Mouse (Mus musculus): ENCODE results near the gene Tacc3. TPM values are rescaled to one million over a fixed set of nuclear protein-coding genes. Genes with fewer than 3 reads are reported as not detected.
A peak's percentile ranks its signal among the peaks of the same experiment; 100 is the strongest.

The Tacc3 gene
- 24.9 to 30.8 TPM (median 27.7 TPM) in 3 replicates for total RNA-seq (2017)

DNA sequence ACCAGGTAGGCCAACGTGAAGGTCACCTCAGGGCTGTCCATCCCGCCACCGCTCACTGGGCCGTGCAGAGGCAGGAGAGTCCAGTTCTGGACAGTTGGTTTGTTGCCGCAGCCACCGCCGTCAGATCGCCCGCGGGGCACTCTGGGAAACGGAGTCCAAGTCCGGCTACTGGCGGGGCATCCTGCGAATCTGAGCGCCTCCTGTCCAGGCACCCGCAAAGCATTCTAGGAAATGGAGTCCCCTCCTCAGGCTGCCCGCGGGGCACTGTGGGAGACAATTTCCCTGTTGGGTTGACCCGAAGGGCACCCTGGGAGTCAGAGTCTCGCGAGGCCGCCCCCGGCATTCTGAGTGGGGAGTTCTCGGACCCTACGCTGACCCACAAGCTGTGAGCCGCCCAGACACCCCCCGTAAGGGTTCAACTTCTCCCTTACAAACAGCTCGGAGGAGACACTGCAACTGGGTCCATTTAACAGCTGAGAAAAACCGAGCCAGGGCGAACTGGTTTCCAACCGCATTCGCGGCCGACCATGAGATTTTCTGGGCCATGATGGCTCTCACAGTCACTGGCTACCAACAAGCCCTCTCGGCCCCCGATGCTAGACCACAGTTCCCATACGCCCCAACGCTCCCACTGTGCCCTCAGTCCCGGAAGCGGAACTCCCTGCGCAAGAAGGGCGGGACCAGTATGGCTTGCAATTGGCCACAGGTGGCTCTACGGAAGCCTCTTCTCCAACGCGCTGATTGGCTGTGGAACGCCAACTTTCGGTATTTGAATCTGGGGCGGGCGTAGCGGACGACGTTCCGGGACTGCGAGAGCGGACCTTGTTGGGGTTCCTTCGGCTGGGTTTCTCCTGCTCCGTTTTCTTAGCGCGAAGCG is at the start of gene Tacc3, which contains the start of gene Tmem129:
Tacc3 (plus strand) TSS at position 342 of the 877 bp plus-strand sequence.
Tmem129 (minus strand) TSS at position 630 of the 877 bp plus-strand sequence.
- ATAC-seq (replicated peaks; ENCODE audit: insufficient number of reproducible peaks, low FRiP score, low TSS enrichment, poor library complexity, severe bottlenecking): peak; percentile 90

DNA sequence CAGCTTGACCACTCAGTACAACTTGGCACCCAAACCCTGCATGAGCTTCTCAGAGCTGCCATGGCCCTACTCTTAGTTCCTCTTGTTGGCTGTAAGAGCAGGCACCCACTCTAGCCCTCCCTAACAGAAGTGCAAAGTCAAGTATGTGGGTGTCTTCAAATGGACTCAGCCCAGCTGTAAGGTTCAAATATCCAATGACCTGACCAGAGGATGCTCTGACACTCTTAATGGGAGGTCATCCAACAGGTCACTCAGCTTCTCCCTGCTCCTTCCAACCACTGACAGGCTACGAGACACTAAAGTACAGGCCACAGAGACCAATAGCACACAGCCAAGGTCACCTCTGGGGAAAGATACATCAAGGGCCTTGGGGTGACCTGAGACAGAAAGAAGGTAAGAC is 48.7 kb upstream of the Tacc3 start:
- ATAC-seq (replicated peaks; ENCODE audit: insufficient number of reproducible peaks, low FRiP score, low TSS enrichment, poor library complexity, severe bottlenecking): no peak

DNA sequence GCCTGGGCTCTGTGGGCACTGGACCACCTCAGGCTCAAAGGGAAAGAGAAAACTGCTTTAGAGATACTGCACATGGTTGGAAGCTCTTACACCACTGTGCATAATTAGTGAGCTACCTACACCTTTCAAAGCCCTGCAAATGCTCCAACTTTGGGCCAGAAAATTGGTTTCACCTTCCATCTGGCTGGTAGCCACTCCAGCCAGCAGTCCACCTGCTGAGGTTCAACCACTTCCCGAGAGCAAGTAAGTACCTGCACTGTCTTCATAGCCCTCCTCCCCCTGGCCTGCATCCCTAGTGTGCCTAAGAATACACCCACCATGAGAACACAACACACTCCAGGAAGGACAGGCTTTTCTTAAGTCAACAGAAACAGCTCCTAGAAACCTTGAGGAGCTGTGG is 46.1 kb upstream of the Tacc3 start:
- ATAC-seq (replicated peaks; ENCODE audit: insufficient number of reproducible peaks, low FRiP score, low TSS enrichment, poor library complexity, severe bottlenecking): no peak

DNA sequence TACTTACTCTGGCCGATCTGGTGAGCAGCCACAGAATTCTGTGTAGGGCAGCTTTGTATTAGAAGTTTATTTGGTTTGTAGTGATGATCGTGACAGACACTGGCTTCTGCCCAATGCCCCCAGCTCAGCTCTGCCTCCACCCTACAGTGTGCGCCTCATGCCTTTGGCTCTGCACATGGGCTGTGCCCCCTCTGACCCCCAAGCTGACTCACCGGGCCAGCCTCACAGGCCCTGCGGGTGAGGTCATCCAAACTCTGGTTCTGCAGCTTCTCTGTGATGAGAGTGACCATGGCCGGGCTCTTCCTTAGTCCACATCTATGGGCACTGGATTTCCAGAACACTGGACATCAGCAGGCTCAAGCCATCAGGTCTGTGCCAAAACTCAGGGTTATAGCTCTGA is 43.5 kb upstream of the Tacc3 start:
- 0 out of 2 replicates have a peak, but pooled peaks have one; percentile 9 for ATAC-seq (replicated peaks; ENCODE audit: insufficient number of reproducible peaks, low FRiP score, low TSS enrichment, poor library complexity, severe bottlenecking)

DNA sequence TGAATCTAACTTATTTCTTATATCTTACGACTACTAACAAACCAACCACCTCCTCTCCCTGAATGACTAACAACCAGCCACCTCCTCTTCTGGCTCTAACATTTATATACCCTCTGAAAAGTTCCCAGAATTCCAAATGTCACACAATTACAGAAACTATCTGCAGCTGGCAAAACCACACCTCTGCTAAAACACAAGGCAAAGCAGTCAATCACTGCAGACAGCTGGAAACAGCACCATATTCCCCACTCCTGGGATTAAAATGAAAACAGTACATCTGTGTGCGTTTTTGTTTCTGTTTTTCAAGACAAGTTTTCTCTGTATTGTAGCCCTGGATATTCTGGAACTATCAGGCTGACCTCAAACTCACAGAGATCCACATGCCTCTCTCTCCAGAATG is 35.3 kb upstream of the Tacc3 start:
- ATAC-seq (replicated peaks; ENCODE audit: insufficient number of reproducible peaks, low FRiP score, low TSS enrichment, poor library complexity, severe bottlenecking): no peak

DNA sequence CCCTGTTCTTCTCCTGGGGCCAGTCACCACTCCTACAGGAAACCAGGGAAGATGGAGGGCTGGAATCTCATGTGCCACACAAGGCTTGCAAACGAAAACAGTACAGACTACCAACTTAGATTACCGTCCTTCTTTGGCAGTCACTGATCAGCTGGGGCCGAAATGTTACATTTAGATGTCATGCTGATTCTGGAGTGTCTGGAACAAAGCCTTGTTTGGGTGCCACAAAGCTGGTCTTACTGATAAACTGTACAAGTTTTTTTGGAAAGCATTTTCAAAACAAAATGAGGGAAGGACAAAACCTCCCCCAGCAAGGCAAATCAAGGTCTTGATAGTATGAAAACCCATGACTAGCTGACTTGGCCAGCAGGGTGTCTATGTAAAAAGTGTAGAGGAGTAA is 34.2 kb upstream of the Tacc3 start:
- ATAC-seq (replicated peaks; ENCODE audit: insufficient number of reproducible peaks, low FRiP score, low TSS enrichment, poor library complexity, severe bottlenecking): no peak

DNA sequence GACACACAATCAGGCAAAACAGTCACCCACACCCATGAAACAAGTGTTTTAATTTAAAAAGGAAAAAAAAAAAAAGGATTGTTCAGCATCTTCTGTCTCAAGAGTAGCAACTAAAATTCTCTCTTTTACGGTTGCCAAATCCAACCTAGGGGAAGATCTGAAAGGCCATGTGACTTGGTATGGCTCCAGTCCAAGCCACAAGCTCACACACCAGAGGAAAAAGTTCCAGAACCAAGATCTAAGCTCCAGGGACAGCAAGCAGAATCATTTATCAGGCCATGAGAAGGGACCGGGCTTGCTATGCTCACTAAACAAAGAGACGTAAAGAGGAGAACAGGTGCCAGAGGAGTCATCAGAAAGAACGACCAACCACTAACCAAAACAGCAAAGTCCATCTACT is 30.0 kb upstream of the Tacc3 start:
- ATAC-seq (replicated peaks; ENCODE audit: insufficient number of reproducible peaks, low FRiP score, low TSS enrichment, poor library complexity, severe bottlenecking): no peak

DNA sequence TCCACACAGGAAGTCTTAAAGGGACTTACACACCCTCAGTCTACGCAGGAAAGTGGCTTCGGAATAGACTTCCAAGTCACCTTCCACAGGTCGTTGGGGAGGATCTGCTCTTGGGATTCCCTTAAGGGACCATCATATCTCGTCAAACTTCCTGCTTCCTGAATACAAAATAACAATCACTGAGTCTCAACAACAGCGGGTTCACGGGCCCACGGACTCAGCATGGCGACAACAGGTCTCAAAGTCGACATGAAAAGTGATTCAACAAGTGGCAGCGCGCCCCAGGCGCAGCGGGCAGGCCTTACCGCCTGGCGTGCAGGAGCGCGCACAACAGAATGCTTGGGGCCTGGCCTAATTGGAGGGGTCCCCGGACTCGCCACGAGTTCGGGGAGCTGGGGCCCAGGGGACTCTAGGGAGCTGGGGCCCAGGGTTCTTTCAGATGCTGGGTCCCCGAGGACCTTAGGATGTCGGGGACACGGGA is 29.1 kb upstream of the Tacc3 start:
- no peak; the same call in 1 of the 2 replicates for ATAC-seq (replicated peaks; ENCODE audit: insufficient number of reproducible peaks, low FRiP score, low TSS enrichment, poor library complexity, severe bottlenecking)

DNA sequence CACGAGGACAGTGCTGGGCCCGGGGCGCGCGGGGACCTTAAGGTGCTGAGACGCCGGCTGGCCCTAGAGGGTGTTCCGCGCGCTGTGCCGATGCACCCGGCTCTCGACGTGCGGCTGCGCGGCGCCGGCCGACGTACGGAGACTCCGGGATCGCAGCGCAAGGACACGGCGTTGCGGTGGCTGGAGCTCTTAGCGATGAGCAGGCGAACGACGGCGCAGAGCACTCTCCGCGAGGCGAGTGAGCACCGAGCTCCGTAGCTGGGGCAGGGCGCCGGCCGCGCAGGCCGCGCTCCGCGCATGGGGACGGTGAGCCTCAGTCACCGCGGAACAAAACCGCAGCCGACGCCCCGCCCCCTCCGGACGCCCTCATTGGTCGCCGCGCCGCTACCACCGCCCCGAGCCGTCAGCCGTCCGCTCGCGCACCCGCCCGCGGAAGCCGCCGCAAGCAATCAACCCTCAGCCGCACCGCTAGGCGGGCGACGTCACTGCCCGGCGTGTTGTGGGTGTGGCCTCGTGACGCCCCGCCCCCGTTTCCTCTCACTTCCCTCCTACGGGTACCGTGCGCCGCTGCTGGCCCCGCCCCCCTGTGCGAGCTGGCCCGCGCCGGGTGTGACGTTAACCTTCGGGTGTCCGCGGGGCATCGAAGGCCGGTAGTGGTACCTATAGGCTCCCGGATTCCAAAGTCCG is 28.5 kb upstream of the Tacc3 start, which contains the start of the genes Fam53a and Gm9903:
Fam53a (minus strand) TSS at position 335 of the 687 bp plus-strand sequence.
Gm9903 (plus strand) TSS at position 625 of the 687 bp plus-strand sequence.
- ATAC-seq (replicated peaks; ENCODE audit: insufficient number of reproducible peaks, low FRiP score, low TSS enrichment, poor library complexity, severe bottlenecking): peak; percentile 92

DNA sequence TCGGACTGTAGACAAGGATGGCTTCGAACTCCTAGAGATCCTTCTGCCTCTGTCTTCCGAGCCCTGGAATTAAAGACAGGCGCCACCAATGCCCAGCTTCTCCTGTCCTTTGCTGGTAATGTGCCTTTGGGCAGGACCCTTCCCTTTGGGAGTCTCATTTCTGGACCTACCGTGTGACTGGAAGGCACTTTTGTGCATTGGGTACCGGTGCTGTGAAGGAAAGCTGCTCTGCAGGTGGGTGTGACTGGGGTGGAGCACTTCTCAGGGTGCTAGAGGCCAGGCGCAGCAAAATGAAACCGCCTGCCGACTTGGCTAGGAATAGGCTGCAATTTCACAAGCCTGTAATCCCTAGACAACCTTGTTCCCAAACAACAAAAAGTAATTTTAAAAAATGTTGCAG is 27.9 kb upstream of the Tacc3 start:
- peak; percentile 5; the same call in 1 of the 2 replicates for ATAC-seq (replicated peaks; ENCODE audit: insufficient number of reproducible peaks, low FRiP score, low TSS enrichment, poor library complexity, severe bottlenecking)

DNA sequence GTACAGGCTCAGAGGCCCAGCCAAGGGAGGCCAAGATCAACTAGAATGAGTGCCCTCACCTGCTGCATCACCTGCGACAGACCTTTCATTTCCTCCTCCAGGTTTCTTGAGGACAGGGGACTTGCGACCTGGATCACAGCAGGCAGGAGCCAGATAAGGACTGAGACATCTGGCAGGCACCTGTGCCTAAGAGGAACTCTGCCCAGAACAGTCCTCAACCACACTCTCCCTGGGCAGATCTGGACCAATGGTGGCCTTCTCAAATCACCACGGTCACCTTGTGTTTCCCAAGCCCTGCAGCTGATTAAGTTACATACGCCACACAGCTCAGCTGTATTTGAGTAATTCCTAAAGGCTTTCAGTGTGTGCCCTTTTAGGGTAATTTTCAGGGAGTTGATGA is 27.3 kb upstream of the Tacc3 start:
- no peak for ATAC-seq (replicated peaks; ENCODE audit: insufficient number of reproducible peaks, low FRiP score, low TSS enrichment, poor library complexity, severe bottlenecking)

DNA sequence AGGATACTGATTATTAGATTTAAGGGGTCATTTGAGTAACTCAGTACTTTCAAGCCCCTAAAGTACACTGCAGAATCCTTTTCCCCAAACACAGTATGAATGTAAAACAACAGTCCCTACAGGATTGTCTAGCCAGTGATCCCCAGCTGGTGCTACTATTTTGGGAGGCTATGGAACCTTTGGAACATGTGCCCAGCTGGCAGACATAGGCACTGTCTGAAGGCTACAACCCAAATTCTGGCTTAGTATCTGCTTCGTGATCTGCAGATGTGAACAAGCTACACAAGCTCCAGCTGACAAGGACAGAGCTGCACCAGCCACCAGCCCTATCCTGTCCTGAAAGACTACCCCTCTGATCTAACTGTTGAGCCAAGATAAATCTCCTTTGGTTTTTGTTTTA is 25.4 kb upstream of the Tacc3 start:
- no peak for ATAC-seq (replicated peaks; ENCODE audit: insufficient number of reproducible peaks, low FRiP score, low TSS enrichment, poor library complexity, severe bottlenecking)

DNA sequence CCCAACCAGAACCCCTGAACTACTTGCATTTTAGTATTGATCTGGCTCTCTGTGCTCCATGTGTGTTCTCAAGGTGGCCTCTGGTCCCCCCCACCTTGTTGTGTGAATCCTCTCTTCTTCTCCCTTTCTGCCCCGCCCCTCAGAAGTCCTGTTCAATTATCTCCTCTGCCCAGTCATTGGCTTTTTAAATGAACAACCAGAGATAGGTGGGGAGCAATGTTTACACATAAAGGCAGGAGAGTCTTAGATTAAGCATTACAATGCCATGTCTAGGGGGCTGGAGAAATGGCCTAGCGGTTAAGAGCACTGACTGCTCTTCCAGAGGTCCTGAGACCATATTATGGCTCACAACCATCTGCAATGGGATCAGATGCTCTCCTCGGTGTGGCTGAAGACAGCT is 22.6 kb upstream of the Tacc3 start:
- ATAC-seq (replicated peaks; ENCODE audit: insufficient number of reproducible peaks, low FRiP score, low TSS enrichment, poor library complexity, severe bottlenecking): no peak

DNA sequence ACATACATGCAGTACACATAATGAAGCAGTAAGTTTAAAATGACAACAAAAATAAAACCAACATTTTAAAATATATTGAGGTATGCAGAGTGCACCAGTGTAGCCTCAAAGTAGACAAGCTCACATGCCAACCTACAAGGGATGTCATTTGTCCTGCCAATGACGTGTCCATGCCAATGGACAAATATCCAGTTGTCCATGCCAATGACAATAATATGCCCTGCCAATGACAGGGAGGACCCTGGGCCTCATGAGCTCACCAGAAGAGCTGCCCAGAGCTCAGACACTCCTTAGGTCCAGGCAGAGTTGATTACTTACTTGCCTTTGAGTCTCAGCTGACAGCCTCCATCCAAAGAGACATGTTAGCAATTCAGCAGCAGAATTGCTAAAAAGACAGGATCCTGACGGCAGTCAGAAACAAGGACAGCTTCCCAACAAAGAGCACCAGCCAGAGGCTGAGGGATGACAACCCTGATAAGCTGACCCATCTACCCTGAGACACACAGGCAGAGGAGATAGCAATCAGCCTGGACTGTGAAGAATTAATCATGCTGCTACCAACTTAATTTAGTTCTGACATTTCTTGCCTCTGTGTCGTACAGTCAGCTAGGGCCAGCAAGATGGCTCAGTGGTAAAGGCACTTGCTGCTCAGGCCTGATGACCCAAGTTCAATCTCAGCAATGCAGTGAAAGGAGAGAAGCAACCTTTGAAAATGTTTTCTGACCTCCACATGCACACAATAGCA is 20.1 kb upstream of the Tacc3 start:
- no peak for ATAC-seq (replicated peaks; ENCODE audit: insufficient number of reproducible peaks, low FRiP score, low TSS enrichment, poor library complexity, severe bottlenecking)

DNA sequence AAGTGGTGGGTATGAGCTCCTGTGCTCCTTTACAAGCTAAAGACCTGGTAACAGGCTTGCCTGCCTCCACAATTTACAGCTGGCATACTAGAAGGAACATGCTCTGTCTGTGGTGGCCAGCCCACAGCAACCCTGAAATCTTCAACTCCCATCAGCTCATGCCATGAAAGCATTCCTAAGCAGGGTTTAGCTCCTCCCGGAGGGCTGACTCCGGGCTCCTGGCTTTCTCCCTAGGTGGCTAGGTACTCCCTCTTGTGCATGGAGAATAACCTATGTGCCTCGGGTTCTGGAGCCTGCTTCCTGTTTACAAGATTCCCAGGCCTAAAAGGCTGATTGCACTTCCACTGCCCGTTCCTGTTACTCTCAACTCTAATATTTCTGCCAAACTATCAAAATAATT is 19.1 kb upstream of the Tacc3 start:
- ATAC-seq (replicated peaks; ENCODE audit: insufficient number of reproducible peaks, low FRiP score, low TSS enrichment, poor library complexity, severe bottlenecking): no peak

DNA sequence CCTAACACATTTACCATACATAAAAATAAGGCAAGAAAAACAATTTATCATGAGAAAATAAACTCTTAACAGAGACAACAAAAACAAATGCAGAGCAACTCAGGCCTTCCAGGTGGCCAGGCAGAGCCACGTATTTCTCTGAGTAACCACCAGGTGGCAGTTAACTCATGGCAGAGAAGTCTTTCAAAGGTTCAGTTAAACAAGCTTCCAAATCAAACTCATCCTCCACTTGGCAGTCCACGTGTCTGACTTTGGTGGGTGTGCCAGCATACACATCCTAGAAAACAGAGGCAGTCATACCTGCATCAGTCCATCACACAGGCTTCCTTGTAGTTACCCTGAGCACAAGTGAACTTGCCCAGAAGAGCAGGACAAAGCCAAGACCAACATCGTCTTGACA is 17.3 kb upstream of the Tacc3 start:
- peak; percentile 74 for ATAC-seq (replicated peaks; ENCODE audit: insufficient number of reproducible peaks, low FRiP score, low TSS enrichment, poor library complexity, severe bottlenecking)

DNA sequence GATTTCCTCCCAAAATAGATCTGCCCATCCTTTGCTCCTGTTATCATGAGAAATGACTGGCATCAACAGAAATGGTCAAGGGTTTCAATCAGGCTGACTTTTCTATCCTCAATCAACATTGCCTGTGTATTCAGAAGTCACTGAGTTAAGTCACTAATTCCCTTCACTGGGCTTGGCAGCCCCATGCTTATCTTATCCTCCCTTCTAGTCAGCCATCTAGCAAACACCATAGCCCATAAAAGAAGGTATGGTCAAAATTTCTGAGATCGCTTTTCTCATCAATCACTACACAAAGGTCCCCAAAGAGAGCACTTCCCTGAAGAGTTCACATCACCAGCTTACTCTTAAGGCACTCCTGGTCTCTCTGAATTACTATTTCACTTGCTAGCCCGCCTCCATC is 6.9 kb upstream of the Tacc3 start:
- ATAC-seq (replicated peaks; ENCODE audit: insufficient number of reproducible peaks, low FRiP score, low TSS enrichment, poor library complexity, severe bottlenecking): no peak

DNA sequence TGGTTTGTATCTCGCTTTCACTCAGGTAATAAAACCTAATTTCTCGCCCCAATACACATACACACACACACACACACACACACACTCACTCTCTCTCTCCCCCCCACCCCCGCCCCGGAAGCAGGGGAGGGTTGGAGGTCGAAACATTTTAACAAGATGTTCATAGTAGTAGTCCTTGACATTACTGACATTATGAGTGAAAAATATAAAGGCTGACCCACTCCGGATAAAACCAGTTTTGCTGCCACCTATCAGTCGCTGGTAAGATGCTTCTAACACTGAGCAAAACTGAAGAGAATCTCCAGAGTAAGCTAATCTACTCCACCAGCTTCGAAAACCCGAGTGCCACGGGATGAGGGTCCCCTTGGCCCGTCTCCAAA is 6.4 kb upstream of the Tacc3 start:
- no peak for ATAC-seq (replicated peaks; ENCODE audit: insufficient number of reproducible peaks, low FRiP score, low TSS enrichment, poor library complexity, severe bottlenecking)

Data from monocyte, adult 5-6 weeks (primary cell).